Mouse (Mus musculus): ENCODE measurements around the gene Hsd3b4.
"Not testable (repeated sequence)": the region's sequence is repeated elsewhere in the genome, so short reads cannot be mapped to it uniquely, and the experiment has no call there.

DNA sequence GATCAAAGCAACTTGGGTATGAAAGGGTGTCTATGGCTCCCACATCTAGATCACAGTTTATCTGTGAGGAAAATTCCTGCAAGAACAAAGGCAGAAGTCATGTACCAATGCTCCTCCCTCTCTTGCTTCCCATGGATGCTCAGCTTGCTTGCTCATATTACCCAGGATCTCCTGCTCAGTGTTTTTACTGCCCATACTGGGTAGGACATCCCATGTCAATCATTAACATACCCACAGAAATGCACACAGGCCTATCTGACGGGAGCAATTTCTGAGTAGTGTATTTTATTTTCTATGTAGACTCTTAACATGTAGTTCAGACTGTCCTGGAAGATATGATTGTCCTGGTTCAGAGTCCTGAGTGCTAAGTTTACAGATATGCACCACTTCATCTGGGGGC lies 39.3 kb downstream of the Hsd3b4 start:
- TF ChIP-seq CTCF (IDR thresholded peaks at IDR 0.05; ENCODE audit: extremely low read depth, insufficient read length, insufficient replicate concordance, low read depth, low read length); POLR2A (IDR thresholded peaks at IDR 0.05; ENCODE audit: low read depth, low read length): not testable (repeated sequence)
